Mouse (Mus musculus) stomach, embryonic 14.5 days (tissue): Measurements from ENCODE around the gene Sgcd. TPM values are rescaled to one million over a fixed set of nuclear protein-coding genes. Genes with fewer than 3 reads are reported as not detected.

Experiments
- ATAC-seq: fragments of 200-750 bp; cut with Nextera tagmentation; 2 replicates; pipeline ENCODE4 v1.8.0; 2017; ENCODE audit warnings: low read depth, moderate TSS enrichment; ENCODE audit not compliant: insufficient number of reproducible peaks, insufficient read depth, low FRiP score
- H3K27ac ChIP-seq: fragments of 300-500 bp; sonication (generic); 2 replicates; pipeline ENCODE4 v1.5.1; 2014; ENCODE audit warnings: mild to moderate bottlenecking, low read length, moderate library complexity, mixed read lengths
- H3K27me3 ChIP-seq: fragments of 300-500 bp; sonication (generic); 2 replicates; pipeline ENCODE4 v1.6.1; 2014; ENCODE audit warnings: low read length, control low read depth, mixed read lengths; ENCODE audit not compliant: control insufficient read depth, insufficient read depth
- H3K36me3 ChIP-seq: fragments of 300-500 bp; sonication (generic); 2 replicates; pipeline ENCODE4 v1.6.1; 2014; ENCODE audit warnings: mild to moderate bottlenecking, control low read depth, low read length, moderate library complexity, mixed read lengths; ENCODE audit not compliant: control insufficient read depth, insufficient read depth
- H3K4me1 ChIP-seq: fragments of 300-500 bp; sonication (generic); 2 replicates; pipeline ENCODE4 v1.6.1; 2014; ENCODE audit warnings: low read length, control low read depth, mixed read lengths; ENCODE audit not compliant: control insufficient read depth, insufficient read depth
- H3K4me2 ChIP-seq: fragments of 300-500 bp; sonication (generic); replicated peaks from 2 replicates; pipeline ENCODE4 v1.6.1; 2014; ENCODE audit warnings: low read depth, low read length, control low read depth
- H3K4me3 ChIP-seq: fragments of 300-500 bp; sonication (generic); 2 replicates; pipeline ENCODE4 v1.5.1; 2014; ENCODE audit warnings: low read depth, low read length, control low read depth
- H3K9ac ChIP-seq: fragments of 300-500 bp; sonication (generic); replicated peaks from 2 replicates; pipeline ENCODE4 v1.6.1; 2014; ENCODE audit warnings: low read depth, mild to moderate bottlenecking, control low read depth, low read length, moderate library complexity, mixed read lengths
- H3K9me3 ChIP-seq: fragments of 300-500 bp; sonication (generic); 2 replicates; pipeline ENCODE4 v1.6.1; 2016; ENCODE audit warnings: low read depth, low read length, control low read depth; ENCODE audit not compliant: control insufficient read depth
- WGBS: fragments of 180-500 bp; shearing (Covaris S2); extraction: QIAGEN DNeasy Blood & Tissue Kit; methylation state at CpG from one replicate; pipeline ENCODE4 v1.1.7; 2014; 5-methylcytosine and 5-hydroxymethylcytosine counted together
- polyA plus RNA-seq: library from polyadenylated mRNA; unstranded; fragments of >200 nt; fragmentation: Nextera tagmentation; extraction: Ambion mirVana; gene quantifications from 2 replicates; pipeline ENCODE4 v1.2.1, GENCODE M21; 2014

Sgcd gene
- polyA plus RNA-seq: 8.9 and 10.1 TPM in 2 replicates

DNA sequence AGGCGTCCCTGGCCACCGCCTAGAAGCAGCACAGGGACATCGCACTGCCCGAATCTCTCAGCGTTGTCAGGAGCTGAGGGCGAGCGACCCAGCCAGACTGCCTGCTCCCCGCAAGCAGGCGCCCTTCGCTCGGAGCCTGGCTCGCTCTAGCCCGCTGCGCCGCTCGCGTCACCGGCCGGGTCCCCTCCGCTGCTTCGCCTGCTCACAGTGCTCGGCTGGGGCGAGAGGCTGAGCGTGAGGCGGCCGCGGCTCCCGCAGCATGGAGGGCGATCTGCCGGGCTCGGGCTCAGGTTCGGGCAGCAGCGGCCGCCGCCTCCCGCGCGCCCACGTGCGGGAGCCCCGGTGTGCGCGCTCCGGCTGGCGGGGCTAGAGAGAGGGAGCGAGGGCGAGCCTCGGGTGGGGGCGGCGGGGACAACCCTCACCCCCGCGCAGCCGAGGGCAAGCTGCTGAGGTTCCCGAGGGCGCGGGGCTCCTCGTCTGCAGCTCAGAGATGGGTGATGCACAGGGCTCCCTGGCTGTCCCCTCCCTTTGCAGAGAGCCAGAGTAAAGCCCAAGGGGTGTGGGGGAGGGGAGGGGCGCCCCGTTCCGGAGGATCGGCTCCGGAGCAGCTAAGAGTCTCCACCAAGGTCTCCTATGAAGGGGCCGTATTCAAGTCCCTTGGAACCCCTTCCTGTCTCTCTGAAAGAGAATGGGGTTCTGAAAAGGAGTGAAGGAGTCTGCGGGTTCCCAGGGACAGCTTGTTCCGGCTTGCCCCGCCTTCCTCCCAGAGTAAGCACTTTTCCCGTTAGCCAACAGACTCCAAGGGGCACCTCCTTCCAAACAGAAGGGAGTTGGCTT, at the start of gene Sgcd:
Gene Sgcd, minus strand, starts transcription at position 273 of the 837 bp plus-strand sequence.
- Histone ChIP-seq H3K9me3 (no peaks in the 10 kb centered on the region), H3K4me1 (no peaks in the 10 kb centered on the region), H3K27ac (no peak within 1 kb of the TSS; the same call in 1 of the 2 replicates), H3K9ac (peak within 1 kb of the TSS; percentile 41), H3K4me2 (peak within 1 kb of the TSS; percentile 94), H3K27me3 (peaks cover 11% of the 10 kb centered on the region; the same call in 1 of the 2 replicates), H3K4me3 (peak within 1 kb of the TSS; percentile 56), H3K36me3 (no peaks in the 10 kb centered on the region)
- WGBS: under 1% methylated on average over 52 of the region's 67 CpGs
- peak; percentile 86 for ATAC-seq

- ATAC-seq: no peak
- no peaks in the 10 kb centered on the region for H3K4me1 ChIP-seq
- no peak overlapping the region for H3K4me2 ChIP-seq
- no peak overlapping the region for H3K4me3 ChIP-seq
- no peak overlapping the region for H3K9ac ChIP-seq
- H3K27me3 ChIP-seq: no peaks in the 10 kb centered on the region
- WGBS: 76% methylated on average over 4 of the region's 4 CpGs
- H3K9me3 ChIP-seq: no peaks in the 10 kb centered on the region
- H3K27ac ChIP-seq: no peak overlapping the region
- no peaks in the 10 kb centered on the region for H3K36me3 ChIP-seq
Measured at GRCm38 (mm10) chr11:48038051-48038450, 49.3 kb upstream of the Sgcd start.

DNA sequence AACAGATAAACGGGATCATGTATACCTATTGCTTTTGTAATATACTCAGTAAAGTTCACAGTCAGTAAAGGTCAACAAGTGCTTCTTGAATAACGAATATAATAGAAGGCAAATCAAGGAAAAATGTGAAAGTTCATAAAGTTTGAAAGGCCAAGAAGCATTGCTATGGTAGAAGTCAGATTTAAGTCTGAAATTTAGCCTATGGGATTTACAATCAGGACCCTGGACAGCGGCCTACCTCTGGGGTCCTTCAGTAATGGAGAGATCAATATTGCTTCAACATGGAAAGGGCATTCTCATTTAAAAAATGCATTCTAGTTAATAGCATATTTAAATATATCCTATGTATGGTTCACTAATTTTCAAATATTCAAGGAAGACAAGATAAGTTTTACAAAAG, 24.1 kb upstream of the Sgcd start:
- Histone ChIP-seq H3K27me3 (no peaks in the 10 kb centered on the region), H3K9me3 (no peaks in the 10 kb centered on the region), H3K36me3 (no peaks in the 10 kb centered on the region), H3K4me3 (no peak overlapping the region), H3K4me2 (no peak overlapping the region), H3K27ac (no peak overlapping the region), H3K4me1 (no peaks in the 10 kb centered on the region), H3K9ac (no peak overlapping the region)
- WGBS: 49% methylated on average over 3 of the region's 3 CpGs
- ATAC-seq: no peak

DNA sequence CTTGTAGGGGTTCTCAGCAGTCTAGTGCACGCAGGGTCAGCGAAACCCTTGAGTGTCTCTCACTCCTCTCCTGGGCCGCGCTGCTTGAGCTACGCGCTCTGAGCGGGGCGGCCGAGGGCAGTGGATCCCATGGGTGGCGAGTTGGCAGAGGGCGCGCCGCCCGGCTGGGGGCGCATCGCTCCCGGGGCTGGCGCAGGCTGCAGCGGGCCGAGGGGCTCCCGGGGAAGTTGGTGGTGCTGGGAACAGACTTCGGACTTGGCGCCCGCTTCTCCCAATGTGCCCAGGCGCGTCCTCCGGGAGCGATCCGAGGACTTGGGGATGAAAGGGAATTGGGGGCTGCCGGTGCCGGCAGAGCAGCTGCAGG, 454 bp downstream of the Sgcd start:
- peak overlapping the region; percentile 41 for H3K9ac ChIP-seq
- H3K4me2 ChIP-seq: peak overlapping the region; percentile 94
- H3K4me3 ChIP-seq: peak overlapping the region; percentile 56
- WGBS: under 1% methylated on average over 31 of the region's 31 CpGs
- peaks cover 11% of the 10 kb centered on the region; the same call in 1 of the 2 replicates for H3K27me3 ChIP-seq
- H3K36me3 ChIP-seq: no peaks in the 10 kb centered on the region
- H3K4me1 ChIP-seq: no peaks in the 10 kb centered on the region
- no peak overlapping the region for H3K27ac ChIP-seq
- ATAC-seq: peak; percentile 56; the same call in 1 of the 2 replicates
- H3K9me3 ChIP-seq: no peaks in the 10 kb centered on the region

DNA sequence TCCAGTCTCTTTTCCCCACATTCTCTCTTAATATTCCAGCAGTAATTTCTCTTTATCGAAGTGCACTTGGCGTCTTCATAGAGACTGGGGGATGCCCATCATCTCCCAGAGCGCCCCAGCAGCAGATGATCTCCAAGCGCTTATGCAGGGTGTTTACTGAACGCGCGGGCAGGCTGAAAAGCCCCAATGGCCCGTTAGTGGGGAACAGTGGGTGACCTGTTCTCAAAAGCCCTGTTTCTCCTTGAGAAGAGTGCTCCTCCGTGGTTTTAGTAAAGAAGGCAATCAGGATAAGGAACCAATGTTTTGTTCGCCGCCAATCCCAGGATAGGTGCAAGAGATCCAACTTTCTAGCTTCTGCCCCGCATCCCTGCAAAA, 889 bp downstream of the Sgcd start:
- no peaks in the 10 kb centered on the region for H3K4me1 ChIP-seq
- no peak for ATAC-seq
- H3K9me3 ChIP-seq: no peaks in the 10 kb centered on the region
- WGBS: 17% methylated on average over 12 of the region's 12 CpGs
- H3K27ac ChIP-seq: no peak overlapping the region
- peaks cover 11% of the 10 kb centered on the region; the same call in 1 of the 2 replicates for H3K27me3 ChIP-seq
- H3K9ac ChIP-seq: no peak overlapping the region
- peak overlapping the region; percentile 94 for H3K4me2 ChIP-seq
- peak overlapping the region; percentile 56 for H3K4me3 ChIP-seq
- no peaks in the 10 kb centered on the region for H3K36me3 ChIP-seq

- H3K27ac ChIP-seq: no peak overlapping the region
- H3K9me3 ChIP-seq: no peaks in the 10 kb centered on the region
- no peak for ATAC-seq
- H3K27me3 ChIP-seq: peaks cover 11% of the 10 kb centered on the region; the same call in 1 of the 2 replicates
- no peak overlapping the region for H3K9ac ChIP-seq
- no peaks in the 10 kb centered on the region for H3K36me3 ChIP-seq
- H3K4me2 ChIP-seq: peak overlapping the region; percentile 94
- peak overlapping the region; percentile 56 for H3K4me3 ChIP-seq
- 54% methylated on average over 8 of the region's 8 CpGs for WGBS
- H3K4me1 ChIP-seq: no peaks in the 10 kb centered on the region
Measured at GRCm38 (mm10) chr11:47987251-47987892, 1.4 kb downstream of the Sgcd start.

DNA sequence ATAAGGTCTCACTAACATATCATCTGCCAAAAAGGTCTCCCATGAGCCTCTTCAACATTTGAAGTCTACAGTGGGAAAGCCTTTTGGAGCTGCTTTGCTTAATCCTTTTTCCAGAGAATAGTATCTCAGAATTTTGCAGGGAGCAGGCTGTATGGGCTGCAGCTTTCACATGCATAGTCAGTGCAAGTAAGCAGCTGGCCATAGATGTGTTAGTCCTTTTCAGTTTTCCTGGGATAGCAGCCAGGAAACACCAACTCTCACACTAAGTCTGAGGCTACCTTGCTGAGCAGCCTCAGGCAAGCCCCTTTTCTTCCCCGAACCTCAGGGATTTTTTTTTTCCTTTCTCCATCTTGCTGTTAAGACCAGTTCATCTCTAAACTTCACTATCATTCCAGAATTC, 6.6 kb downstream of the Sgcd start:
- Histone ChIP-seq H3K4me3 (no peak overlapping the region), H3K9ac (no peak overlapping the region), H3K36me3 (no peaks in the 10 kb centered on the region), H3K27ac (no peak overlapping the region), H3K4me2 (no peak overlapping the region), H3K27me3 (0 out of 2 replicates have a peak, but pooled peaks cover 4% of the 10 kb centered on the region), H3K4me1 (no peaks in the 10 kb centered on the region), H3K9me3 (no peaks in the 10 kb centered on the region)
- 68% methylated on average over 1 of the region's 1 CpGs for WGBS
- no peak for ATAC-seq

GRCm38 (mm10) chr11:47981108-47981507, 7.7 kb downstream of the Sgcd start:
- ATAC-seq: no peak
- WGBS: 56% methylated on average over 2 of the region's 2 CpGs
- no peaks in the 10 kb centered on the region for H3K36me3 ChIP-seq
- no peak overlapping the region for H3K4me3 ChIP-seq
- no peak overlapping the region for H3K27ac ChIP-seq
- H3K27me3 ChIP-seq: no peaks in the 10 kb centered on the region
- no peaks in the 10 kb centered on the region for H3K4me1 ChIP-seq
- H3K9ac ChIP-seq: no peak overlapping the region
- H3K4me2 ChIP-seq: no peak overlapping the region
- no peaks in the 10 kb centered on the region for H3K9me3 ChIP-seq
